Mouse (Mus musculus): Measurements from ENCODE around the gene Srp72. TPM values are rescaled to one million over a fixed set of nuclear protein-coding genes. Genes with fewer than 3 reads are reported as not detected.
A peak's percentile ranks its signal among the peaks of the same experiment; 100 is the strongest.
"Not testable (repeated sequence)": the region's sequence is repeated elsewhere in the genome, so short reads cannot be mapped to it uniquely, and the experiment has no call there.

Gene Srp72
- total RNA-seq, 2 experiments from 2014 or later: 95.1 to 104 TPM

DNA sequence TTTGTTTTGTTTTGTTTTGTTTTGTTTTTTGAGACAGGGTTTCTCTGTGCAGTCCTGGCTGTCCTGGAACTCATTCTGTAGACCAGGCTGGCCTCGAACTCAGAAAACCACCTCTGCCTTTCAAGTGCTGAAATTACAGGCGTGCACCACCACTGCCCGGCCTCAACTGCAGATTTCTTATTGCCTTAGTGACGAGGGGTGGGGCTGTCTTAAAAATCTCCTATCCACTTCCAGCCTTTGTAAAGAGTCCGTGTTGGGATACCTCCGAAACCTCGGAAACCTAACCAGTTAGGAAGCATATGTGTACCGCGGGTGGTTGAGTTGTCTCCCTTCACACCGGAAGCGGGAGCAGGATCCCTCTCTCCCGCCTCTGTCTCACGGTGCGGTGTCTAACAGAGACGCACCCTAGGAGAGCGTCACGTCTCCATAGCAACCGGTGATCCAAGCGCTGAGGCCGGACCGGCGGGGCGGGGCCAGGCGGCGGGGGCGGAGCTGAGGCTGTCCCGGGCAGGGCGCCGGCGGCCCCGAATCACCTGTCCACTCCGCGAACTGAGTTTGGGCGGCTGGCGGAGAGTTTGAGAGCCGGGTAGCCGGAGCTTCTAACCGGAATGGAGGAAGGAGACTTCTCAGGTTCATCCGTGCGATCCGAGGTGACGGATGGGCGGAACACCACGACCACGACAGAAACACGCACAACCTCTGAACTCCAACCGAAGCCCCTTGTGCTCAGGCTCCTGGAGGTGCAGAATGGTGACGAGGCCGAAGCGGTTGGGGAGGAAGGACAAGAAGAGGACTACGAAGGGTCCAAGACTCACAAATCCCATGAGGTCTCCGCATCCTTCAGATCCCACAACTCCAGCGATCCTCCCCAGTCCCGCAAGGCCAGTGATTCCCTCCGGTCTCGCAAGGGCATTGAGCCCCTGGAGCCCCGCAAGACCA is 41.3 kb downstream of the Srp72 start, which contains the start of gene Thegl:
Gene Thegl, plus strand, starts transcription at position 480 of the 939 bp plus-strand sequence.
- peak; percentile 74 to 78 for DNase-seq (ENCODE audit: extremely low spot score in 1 of 2, low spot score in 2 of 2)
- Histone ChIP-seq H3K27ac (no peak within 1 kb of the TSS), H3K4me3 (peak within 1 kb of the TSS; percentile 64)
- no peak for TF ChIP-seq CTCF (IDR thresholded peaks at IDR 0.05)
- intact Hi-C loops (cut with DNase I): no loop called here

DNA sequence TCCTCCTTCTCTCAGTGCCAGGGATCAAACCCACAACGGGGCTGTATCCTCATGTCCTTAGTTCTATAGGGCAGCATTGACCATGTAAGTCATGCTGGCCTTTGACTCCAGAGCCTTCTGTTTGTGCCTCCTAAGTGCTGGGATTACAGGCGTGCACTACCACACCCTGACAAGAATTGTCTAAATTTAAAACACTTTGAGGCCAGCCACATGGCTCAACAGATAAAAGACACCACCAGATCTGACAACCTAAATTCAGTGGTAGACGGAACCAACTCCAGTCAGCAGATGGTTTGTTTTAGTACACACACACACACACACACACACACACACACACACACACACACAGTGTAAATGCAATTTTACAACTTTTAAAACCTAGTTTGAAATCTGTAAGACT is 53.6 kb downstream of the Srp72 start:
- Histone ChIP-seq H3K27ac (no peak overlapping the region), H3K4me3 (no peak overlapping the region)
- intact Hi-C loops (cut with DNase I): loop anchor here (2.0 kb wide), 1 partner anchor 143 kb away; no protein-coding TSS in a partner anchor
- TF ChIP-seq CTCF (IDR thresholded peaks at IDR 0.05): no peak
- DNase-seq (ENCODE audit: extremely low spot score in 1 of 2, low spot score in 2 of 2): no peak

DNA sequence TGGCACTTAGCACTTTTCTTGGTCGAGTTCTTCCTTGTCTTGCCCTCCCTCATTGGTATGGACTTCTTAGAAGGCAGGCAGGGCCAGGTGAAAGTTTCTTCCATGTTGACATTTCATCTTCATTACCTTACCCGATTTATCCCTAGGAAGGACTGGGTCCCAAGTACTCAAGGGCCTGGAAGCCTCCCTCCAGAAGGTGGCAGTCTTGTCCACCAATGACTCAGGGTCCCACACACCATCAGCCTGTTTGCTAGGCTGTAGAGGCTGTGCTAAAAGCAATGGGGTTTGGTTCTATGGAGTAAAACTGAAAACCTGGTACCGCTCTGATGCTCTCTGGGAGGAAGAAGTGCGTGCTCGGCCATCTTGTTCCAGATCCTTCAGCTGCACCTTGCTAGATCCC is 55.3 kb downstream of the Srp72 start:
- TF ChIP-seq CTCF (IDR thresholded peaks at IDR 0.05): peak; percentile 56
- Histone ChIP-seq H3K27ac (no peak overlapping the region), H3K4me3 (no peak overlapping the region)
- peak in 1 of 2 experiments; percentile 18 for DNase-seq (ENCODE audit: extremely low spot score in 1 of 2, low spot score in 2 of 2)
- intact Hi-C loops (cut with DNase I): loop anchor here (2.0 kb wide), 1 partner anchor 141 kb away; no protein-coding TSS in a partner anchor

DNA sequence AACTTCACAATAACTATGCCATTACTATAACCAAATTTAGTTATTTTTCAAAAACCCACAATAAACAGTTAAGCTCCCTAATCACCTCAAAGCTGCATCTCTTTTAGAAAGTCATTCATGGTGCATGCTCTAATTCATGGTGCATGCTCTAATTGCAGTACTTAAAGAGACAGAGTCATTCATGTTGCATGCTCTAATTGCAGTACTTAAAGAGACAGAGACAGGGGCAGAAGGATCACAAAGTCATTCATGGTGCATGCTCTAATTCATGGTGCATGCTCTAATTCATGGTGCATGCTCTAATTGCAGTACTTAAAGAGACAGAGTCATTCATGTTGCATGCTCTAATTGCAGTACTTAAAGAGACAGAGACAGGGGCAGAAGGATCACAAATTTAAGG is 60.6 kb downstream of the Srp72 start:
- H3K4me3 ChIP-seq; intact Hi-C loops (cut with DNase I); DNase-seq (ENCODE audit: extremely low spot score in 1 of 2, low spot score in 2 of 2); H3K27ac ChIP-seq: not testable (repeated sequence)

DNA sequence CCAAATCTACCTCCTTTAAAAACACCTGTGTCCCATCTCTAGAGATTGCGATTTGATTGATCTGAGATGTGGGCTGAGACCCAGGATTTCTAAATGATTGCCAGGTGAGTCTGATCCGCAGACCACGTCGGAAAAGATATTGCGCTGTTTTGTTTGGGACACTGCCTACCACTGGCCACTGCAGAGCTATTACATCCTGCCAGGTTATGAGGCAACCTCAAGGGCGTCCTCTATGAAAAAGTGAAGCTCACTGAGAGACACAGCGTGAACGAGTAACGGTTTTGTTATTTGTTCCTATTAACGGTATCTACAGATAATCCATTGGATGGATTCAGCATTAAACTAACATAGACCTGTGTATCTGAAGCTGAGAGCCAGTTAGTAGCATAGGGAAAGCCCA is 64.0 kb downstream of the Srp72 start:
- TF ChIP-seq CTCF (IDR thresholded peaks at IDR 0.05): no peak
- H3K27ac ChIP-seq: no peak overlapping the region
- intact Hi-C loops (cut with DNase I): no loop called here
- H3K4me3 ChIP-seq: no peak overlapping the region
- DNase-seq (ENCODE audit: extremely low spot score in 1 of 2, low spot score in 2 of 2): no peak

DNA sequence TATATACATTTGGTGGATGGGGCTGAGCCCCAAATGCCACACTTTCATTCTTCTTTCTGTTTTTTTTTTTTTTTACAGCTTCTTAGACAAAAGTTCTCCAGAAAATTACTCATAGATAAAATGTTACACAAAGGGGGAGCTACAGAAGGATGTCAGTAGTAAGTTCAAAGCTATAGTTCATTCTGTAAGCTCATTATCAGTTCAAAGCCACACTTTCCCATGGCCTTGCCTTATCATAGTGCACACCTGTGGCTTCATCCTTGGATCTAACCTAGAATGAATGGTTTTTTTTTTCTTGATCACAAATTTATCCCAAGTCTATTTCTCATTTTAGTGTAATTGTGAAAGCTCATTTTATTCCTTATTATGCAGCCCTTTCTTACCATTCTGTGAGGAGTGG is 64.9 kb downstream of the Srp72 start:
- intact Hi-C loops (cut with DNase I): no loop called here

DNA sequence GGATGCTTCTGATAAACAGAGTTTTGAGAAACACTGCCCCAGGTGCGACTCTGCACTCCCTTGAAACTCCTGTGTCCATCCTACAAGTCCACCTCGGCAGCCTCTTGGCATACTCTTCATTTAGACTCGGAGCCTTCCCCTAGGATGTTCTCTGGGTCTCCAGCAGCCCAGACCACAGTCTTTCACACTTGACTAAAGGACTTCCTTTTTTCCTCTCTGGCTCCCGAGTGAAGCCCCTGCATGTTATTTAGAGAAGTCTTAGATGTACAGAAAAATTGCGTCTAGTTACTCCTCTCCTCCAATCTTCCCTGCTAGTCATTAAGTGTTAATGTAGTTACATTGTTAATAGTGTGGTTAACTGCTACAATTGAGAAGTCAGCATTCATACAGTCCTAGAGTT is 69.9 kb downstream of the Srp72 start:
- no peak overlapping the region for H3K27ac ChIP-seq
- intact Hi-C loops (cut with DNase I): no loop called here
- no peak for DNase-seq (ENCODE audit: extremely low spot score in 1 of 2, low spot score in 2 of 2)

More for the DNA sequence above, 64.9 kb downstream of the Srp72 start:
- no peak for DNase-seq (ENCODE audit: extremely low spot score in 1 of 2, low spot score in 2 of 2)
- no peak overlapping the region for H3K4me3 ChIP-seq
- no peak overlapping the region for H3K27ac ChIP-seq
- no peak for TF ChIP-seq CTCF (IDR thresholded peaks at IDR 0.05)

More for the DNA sequence above, 69.9 kb downstream of the Srp72 start:
- TF ChIP-seq CTCF (IDR thresholded peaks at IDR 0.05): no peak
- H3K4me3 ChIP-seq: no peak overlapping the region

Other genes with a start within 250 kb of the Srp72 start
- 10 to 100 TPM; 23.1 to 23.5 TPM for gene Aasdh, start 69.2 kb upstream of the Srp72 start, total RNA-seq (2021)
- 10 to 100 TPM; 82.0 to 93.4 TPM for gene Paics, start 23.4 kb upstream of the Srp72 start, total RNA-seq (2021)
- 10 to 100 TPM; 16.6 to 18.9 TPM for gene Ppat, start 23.1 kb upstream of the Srp72 start, total RNA-seq (2021)
- gene Arl9, start 29.4 kb downstream of the Srp72 start, total RNA-seq (2021): not detected
- gene Thegl, start 41.3 kb downstream of the Srp72 start, total RNA-seq (2021): under 1 TPM; 0.47 to 0.57 TPM
- 10 to 100 TPM; 26.2 to 26.5 TPM for gene Hopx, start 140.4 kb downstream of the Srp72 start, total RNA-seq (2021)
- gene Spink2, start 236.8 kb downstream of the Srp72 start, total RNA-seq (2021): not detected

Data from left cerebral cortex, adult 2 months (tissue).